Mouse (Mus musculus) mesoderm, embryonic 11.5 days (tissue): Measurements from ENCODE around the gene Trim66.

Source experiments
- DNase-seq: peaks from one replicate; pipeline ENCODE4 v3.0.0-alpha.2; 2012; ENCODE audit warnings: low read depth, low spot score

Gene Trim66

GRCm38 (mm10) chr7:109522084-109522483 is 14.2 kb upstream of the Trim66 start:
- DNase-seq = no peak

- DNase-seq = no peak
These were observed 12.0 kb upstream of the Trim66 start for GRCm38 (mm10) chr7:109519936-109520335.

DNA sequence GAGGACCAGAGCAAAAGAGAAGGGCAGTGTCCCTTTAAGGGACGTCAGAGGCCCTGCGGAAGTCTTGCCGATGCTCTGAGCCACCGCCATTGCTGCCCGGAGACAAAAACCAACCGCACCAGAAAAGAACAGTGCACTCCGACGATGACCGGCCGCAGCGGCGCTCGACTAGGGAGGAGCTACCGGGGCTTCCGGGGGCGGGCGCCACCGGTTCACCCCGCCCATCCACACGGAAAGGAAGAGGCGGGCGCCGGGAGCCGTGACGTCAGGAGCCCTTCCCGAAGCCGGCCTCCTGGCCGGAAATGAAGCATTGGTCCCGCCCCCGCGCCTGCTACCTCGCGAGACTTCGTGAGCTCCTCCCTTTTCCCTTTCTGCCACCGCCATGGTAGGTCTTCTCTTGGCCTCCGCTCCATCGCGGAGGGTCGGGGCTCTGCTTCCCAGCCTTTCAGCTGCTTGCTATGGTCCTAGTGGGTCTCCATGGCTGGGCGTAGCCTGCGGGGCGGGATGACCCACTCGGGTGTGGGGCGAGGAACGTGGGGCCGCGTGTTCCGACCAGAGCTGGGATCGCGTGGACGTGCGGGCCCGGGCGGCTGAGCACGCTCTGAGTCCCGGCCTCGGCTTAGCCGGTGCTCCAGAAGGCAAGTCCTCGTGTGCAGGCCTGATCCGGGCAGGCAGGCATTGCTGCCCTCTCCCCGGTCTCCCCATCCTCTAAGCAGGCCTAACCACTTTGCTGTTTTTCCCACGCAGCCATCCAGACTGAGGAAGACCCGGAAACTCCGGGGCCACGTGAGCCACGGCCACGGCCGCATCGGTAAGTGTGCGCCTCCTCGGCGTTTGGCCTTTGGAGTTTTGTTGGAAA is 11.1 kb upstream of the Trim66 start, which contains the start of gene Rpl27a:
Gene Rpl27a (plus strand): TSS at position 310 of the 859 bp plus-strand sequence.
- DNase-seq = peak; percentile 98

GRCm38 (mm10) chr7:109518036-109518681 is 10.2 kb upstream of the Trim66 start:
- DNase-seq = no peak

DNA sequence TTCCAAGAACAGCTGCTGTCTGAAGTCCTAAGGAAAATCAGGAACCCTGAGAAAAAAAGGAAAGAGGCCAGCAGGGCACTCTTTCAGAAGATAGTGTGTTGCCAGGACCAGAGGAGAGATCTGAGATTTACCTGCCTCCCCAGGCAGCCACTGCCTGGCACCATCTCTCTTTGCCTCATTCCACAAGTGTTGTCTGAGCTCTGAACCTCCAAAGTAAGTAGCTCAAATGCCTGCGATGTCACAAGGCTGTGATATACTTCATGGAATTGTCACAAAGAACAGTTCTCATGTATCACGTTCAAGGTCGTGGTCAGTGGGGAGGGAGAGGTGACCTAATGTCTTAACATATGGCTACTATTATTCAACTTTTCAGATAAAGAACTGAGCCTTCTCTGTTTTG is 8.6 kb upstream of the Trim66 start:
- no peak for DNase-seq

GRCm38 (mm10) chr7:109511838-109512237 is 3.9 kb upstream of the Trim66 start:
- no peak for DNase-seq

- no peak for DNase-seq
These were observed 2.9 kb upstream of the Trim66 start for GRCm38 (mm10) chr7:109510799-109511198.

DNA sequence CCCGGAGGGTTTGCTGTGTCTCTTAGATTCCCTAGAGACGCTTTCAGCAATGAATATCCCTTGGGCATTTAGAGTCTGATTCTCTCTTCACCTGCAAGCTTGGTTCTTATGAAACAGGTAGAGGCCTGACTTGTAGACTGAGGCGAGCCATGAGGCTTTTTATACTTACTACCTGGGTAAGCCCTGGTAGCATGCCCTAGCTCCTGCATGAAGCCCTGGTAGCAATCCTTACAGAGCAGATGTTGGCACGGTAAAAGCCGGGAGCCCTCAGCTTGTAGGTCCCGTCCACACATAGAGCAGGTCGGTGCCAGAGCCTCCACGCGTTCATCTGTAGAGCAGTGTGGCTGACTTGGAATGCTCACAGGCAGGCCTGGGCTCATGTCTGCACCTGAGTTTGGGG is 362 bp downstream of the Trim66 start:
- no peak for DNase-seq

GRCm38 (mm10) chr7:109507119-109507518 is 815 bp downstream of the Trim66 start:
- peak; percentile 59 for DNase-seq

- DNase-seq = no peak
These were observed 10.4 kb downstream of the Trim66 start for GRCm38 (mm10) chr7:109497507-109497906.

GRCm38 (mm10) chr7:109493319-109494316 is 14.3 kb downstream of the Trim66 start:
- DNase-seq = peak; percentile 18

GRCm38 (mm10) chr7:109492616-109493318 is 15.2 kb downstream of the Trim66 start:
- no peak for DNase-seq

DNA sequence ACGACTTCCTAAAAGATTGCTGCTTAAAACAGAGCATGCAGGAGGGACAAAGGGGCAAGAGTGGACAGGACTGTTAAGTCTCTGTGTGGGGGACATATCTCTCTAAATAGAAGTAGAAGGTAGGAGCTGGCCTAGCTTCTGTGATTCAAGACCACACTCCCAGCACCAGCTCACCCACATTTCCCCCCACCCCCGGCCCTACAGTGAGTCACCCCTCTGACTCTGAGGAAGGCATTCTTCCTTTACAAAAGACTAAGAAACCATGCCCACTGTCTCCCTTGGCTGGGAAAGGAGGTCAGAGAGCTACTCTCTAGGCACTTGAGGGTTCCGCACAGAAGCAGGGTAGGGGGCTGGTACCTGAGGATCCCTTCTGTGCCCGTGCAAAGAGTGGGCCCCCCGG is 23.7 kb downstream of the Trim66 start:
- no peak for DNase-seq

DNA sequence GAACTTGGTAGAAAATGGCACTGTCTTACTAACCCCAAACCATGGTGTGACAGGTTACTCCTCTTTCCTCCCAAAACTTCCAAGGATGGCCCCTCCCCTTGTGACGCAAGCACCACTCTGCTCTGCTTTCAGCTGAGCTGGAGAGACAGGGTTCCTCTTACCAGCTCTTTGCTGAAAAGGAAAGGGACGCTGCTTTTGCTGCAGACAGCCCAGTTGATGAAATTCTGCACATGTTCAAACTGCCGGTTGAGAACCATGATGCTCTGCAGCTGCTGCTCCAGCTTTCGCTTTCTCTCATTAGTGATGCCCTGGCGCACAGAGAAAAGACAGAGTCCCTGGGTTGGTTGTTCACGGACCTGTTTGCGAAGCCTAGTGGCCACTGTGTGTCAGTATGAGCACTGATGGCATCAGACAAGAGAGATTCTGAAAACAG is 27.2 kb downstream of the Trim66 start:
- DNase-seq = peak; percentile 29

- DNase-seq = no peak
These were observed 30.0 kb downstream of the Trim66 start for GRCm38 (mm10) chr7:109477926-109478325.

DNA sequence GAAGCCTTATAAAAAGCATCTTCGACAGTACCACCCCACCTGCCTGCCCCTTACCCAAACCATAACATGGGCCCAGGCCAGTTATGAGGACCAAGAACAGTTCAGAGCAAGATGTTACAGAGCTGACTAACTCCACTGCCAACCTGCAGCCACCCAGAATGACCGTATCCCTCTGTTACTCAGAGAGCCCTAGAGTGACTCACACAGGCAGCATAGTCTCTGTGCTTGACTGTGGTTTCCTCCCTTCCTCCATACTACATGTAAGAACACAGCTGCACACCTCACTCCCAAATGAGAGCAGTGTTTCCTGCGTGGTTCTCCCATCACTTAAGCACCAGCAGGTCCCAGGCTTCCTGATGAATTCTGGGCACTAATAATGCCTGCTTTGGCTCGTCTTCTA is 37.2 kb downstream of the Trim66 start:
- DNase-seq = no peak

- DNase-seq = no peak
These were observed 39.7 kb downstream of the Trim66 start for GRCm38 (mm10) chr7:109468262-109468701.

DNA sequence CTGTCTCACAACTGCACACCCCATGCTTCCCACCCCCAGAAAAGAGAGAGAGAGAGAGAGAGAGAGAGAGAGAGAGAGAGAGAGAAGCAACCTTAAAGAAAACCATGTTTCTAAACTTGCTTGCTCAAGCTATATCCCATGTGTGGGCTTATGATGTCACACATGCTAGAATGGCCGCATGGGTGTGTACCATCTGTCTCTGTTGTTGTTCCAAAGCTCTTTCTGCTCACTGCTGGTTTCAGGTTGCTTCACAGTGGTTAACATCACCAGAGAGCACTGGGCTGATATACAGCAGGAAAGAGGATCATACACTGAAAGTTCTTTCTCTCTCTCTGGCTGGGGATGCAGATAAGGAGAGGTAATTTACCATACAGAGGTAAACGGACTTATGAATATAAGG is 40.3 kb downstream of the Trim66 start:
- DNase-seq = peak; percentile 16

DNA sequence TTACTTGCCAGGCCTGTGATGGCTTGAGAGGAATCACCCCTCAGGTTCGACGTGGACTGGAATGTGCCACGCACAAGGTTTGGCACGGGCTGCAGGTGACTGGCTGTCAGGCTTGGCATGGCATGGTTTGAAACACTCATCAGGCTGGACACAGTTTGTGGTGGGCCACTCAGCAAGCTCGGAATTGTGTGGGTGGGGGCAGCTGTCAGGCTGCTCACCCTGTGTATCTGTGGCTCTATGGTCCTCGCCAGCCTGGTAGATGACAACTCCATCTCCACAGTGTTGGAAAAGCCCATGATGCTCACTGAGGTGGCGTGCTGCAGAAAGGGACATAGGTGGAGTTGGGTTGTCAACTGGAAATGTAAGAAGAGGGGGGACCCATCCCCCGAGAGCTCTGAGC is 47.2 kb downstream of the Trim66 start:
- DNase-seq = no peak

GRCm38 (mm10) chr7:109456563-109456962 is 51.4 kb downstream of the Trim66 start:
- DNase-seq = no peak

- DNase-seq = no peak
These were observed 52.2 kb downstream of the Trim66 start for GRCm38 (mm10) chr7:109455748-109456147.
